Mouse (Mus musculus): ENCODE measurements around the gene Wdfy2. TPM values are rescaled to one million over a fixed set of nuclear protein-coding genes. Genes with fewer than 3 reads are reported as not detected.

Wdfy2 gene
- polyA plus RNA-seq, 1 experiment: 11.2 TPM

DNA sequence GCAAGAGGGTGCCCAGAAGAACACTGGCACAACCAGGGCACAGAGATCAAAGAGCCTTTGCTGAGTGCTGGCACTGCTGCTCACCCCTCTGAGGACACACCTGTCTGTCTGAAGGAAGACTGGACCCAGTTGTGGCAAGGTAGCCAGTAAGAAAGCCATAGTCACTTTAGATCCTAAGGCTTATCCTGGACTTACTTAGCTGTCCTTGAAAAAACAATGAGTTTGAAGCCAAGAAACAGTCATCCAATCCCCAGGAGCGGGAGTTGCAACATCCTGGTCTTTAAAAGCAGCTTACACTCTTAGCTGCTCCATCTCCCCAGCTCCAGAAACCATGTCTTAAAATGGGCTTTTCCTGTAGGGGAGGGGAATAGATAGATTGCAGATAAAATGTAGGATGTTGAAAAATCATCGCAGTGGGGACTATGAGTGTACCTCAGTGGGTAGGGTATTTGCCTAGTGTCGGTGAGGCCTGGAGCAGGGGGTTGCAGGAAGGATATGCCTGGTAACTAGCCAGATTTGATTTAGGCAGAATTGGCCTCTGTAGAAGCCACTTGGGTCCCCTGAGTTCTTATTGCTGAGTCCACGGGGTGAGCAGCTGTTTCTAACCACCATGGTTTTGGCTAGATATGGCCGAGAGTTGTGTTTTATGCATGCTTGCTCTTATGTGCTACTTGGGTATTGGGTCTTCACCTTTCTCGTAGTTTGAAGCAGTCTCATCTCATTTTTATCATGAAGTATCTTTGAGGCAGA lies 99.3 kb downstream of the Wdfy2 start:
- Histone ChIP-seq H3K27me3 (ENCODE audit: control insufficient read depth, insufficient read depth, low read length, poor library complexity, severe bottlenecking) (no peaks in the 10 kb centered on the region), H3K9me3 (replicated peaks; ENCODE audit: control insufficient read depth, insufficient read depth, low read length, poor library complexity, severe bottlenecking) (no peaks in the 10 kb centered on the region), H3K27ac (ENCODE audit: insufficient read depth, low read length) (no peak overlapping the region), H3K4me3 (ENCODE audit: low read depth, low read length) (no peak overlapping the region), H3K4me1 (ENCODE audit: control insufficient read depth, insufficient read depth, low read length) (no peaks in the 10 kb centered on the region), H3K9ac (ENCODE audit: low read depth, poor library complexity, severe bottlenecking) (no peak overlapping the region), H3K36me3 (ENCODE audit: control insufficient read depth, insufficient read depth, low read length, poor library complexity, severe bottlenecking) (no peaks in the 10 kb centered on the region)
- TF ChIP-seq EP300 (IDR thresholded peaks at IDR 0.05; ENCODE audit: insufficient read depth, low read depth, low read length): no peak

DNA sequence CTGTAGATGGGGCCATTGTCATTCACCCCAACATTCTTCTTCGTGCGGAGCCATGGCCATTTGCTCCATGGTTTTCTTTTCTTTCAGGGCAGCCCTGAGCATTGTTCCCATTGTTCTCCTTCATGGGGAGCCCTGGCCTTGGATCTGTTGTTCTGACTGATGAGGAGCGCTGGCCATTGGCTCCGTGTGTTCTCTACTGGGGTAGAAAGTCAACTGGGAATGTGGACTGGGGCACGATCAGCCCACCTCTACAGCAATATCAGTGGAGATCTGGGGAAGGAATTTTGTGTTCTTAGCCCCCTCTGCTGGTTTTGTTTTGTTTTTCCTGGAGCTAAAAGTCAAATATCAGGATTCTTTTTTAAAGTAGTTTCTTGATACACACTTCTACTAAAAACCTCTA lies 100.2 kb downstream of the Wdfy2 start:
- Histone ChIP-seq H3K27ac (ENCODE audit: insufficient read depth, low read length) (no peak overlapping the region), H3K9ac (ENCODE audit: low read depth, poor library complexity, severe bottlenecking) (no peak overlapping the region), H3K36me3 (ENCODE audit: control insufficient read depth, insufficient read depth, low read length, poor library complexity, severe bottlenecking) (no peaks in the 10 kb centered on the region), H3K4me1 (ENCODE audit: control insufficient read depth, insufficient read depth, low read length) (no peaks in the 10 kb centered on the region), H3K4me3 (ENCODE audit: low read depth, low read length) (no peak overlapping the region), H3K9me3 (replicated peaks; ENCODE audit: control insufficient read depth, insufficient read depth, low read length, poor library complexity, severe bottlenecking) (no peaks in the 10 kb centered on the region), H3K27me3 (ENCODE audit: control insufficient read depth, insufficient read depth, low read length, poor library complexity, severe bottlenecking) (no peaks in the 10 kb centered on the region)
- TF ChIP-seq POLR2A (IDR thresholded peaks at IDR 0.05; ENCODE audit: insufficient read depth, low read length) (no peak), EP300 (IDR thresholded peaks at IDR 0.05; ENCODE audit: insufficient read depth, low read depth, low read length) (no peak), CTCF (IDR thresholded peaks at IDR 0.05; ENCODE audit: low read depth, low read length) (no peak)

DNA sequence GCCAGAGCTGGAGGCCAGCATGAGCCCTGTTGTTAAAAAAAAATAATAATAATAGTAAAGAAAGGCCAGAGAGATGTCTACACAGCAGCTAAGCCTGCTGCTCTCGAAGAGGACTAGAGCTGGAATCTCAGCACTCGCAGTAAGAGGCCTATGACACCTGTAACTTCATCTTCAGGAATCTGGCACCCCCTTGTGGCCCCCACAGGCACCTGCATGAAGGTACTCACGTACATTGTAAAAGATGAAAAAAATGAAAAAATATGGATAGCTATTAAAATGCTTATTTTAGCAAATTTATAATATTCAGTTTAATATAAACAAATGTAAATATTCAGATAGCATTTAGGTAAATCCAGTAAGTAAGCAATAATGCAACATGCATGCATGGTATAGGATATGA lies 102.0 kb downstream of the Wdfy2 start:
- Histone ChIP-seq H3K4me1 (ENCODE audit: control insufficient read depth, insufficient read depth, low read length) (no peaks in the 10 kb centered on the region), H3K9ac (ENCODE audit: low read depth, poor library complexity, severe bottlenecking) (no peak overlapping the region), H3K4me3 (ENCODE audit: low read depth, low read length) (no peak overlapping the region), H3K27me3 (ENCODE audit: control insufficient read depth, insufficient read depth, low read length, poor library complexity, severe bottlenecking) (no peaks in the 10 kb centered on the region), H3K9me3 (replicated peaks; ENCODE audit: control insufficient read depth, insufficient read depth, low read length, poor library complexity, severe bottlenecking) (no peaks in the 10 kb centered on the region), H3K36me3 (ENCODE audit: control insufficient read depth, insufficient read depth, low read length, poor library complexity, severe bottlenecking) (no peaks in the 10 kb centered on the region), H3K27ac (ENCODE audit: insufficient read depth, low read length) (no peak overlapping the region)
- no peak for TF ChIP-seq POLR2A (IDR thresholded peaks at IDR 0.05; ENCODE audit: insufficient read depth, low read length)
- peak; percentile 47 for TF ChIP-seq CTCF (IDR thresholded peaks at IDR 0.05; ENCODE audit: low read depth, low read length)

DNA sequence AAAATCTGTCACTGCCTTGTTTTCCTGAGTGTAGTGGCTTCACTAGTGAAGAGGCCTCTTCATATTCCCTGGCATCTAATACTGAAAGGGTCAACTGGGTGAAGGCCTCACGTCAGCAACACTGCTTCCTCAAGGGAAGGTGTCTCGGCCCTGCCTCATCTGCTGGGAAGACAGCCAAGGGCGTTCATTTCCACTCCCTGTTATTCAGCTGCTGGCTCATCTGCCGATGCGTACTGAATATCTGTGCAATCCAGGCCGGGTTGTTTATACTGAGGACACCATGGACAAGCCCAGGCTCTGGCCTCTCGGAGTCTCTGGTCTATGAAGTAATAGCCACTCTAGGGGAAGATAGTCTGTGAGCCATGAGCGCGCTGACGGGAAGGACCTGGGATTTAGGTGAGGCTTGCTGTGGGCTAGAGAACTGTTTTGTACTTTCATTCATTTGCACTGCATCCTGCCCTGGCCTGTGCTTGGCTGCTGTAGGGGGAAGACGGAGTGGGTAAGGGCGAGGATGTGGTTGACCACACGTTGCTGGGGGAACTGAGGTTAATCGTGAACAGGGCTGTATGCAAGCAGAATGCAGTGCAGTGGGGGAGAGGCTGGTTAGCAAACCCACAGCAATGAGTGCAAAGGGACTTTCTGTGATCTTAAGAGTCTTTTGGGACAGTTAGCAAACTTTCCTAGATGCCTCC lies 103.1 kb downstream of the Wdfy2 start:
- Histone ChIP-seq H3K4me3 (ENCODE audit: low read depth, low read length) (no peak overlapping the region), H3K9ac (ENCODE audit: low read depth, poor library complexity, severe bottlenecking) (no peak overlapping the region), H3K36me3 (ENCODE audit: control insufficient read depth, insufficient read depth, low read length, poor library complexity, severe bottlenecking) (no peaks in the 10 kb centered on the region)

DNA sequence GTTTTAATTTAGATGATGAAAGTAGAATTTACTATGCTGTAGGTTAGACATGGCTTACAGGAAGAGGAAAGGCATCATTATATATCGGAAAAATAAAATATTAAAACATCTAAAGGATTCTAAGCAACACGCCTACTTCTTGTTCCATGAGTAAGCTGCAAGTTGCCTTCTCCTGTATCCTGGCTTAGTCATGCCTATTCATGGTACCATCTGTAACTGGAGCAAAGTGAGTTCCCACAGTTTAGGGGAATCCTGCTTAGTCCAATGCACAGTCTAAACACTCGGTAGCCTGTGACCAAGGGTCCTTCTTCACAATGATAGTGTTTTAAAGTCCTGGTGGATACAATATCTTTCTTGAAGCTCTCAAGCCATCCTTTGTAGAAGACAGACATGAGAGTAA lies 109.3 kb downstream of the Wdfy2 start:
- H3K9ac ChIP-seq (ENCODE audit: low read depth, poor library complexity, severe bottlenecking): no peak overlapping the region

More for the DNA sequence above, 103.1 kb downstream of the Wdfy2 start:
- Histone ChIP-seq H3K4me1 (ENCODE audit: control insufficient read depth, insufficient read depth, low read length) (no peaks in the 10 kb centered on the region), H3K9me3 (replicated peaks; ENCODE audit: control insufficient read depth, insufficient read depth, low read length, poor library complexity, severe bottlenecking) (no peaks in the 10 kb centered on the region), H3K27ac (ENCODE audit: insufficient read depth, low read length) (no peak overlapping the region), H3K27me3 (ENCODE audit: control insufficient read depth, insufficient read depth, low read length, poor library complexity, severe bottlenecking) (no peaks in the 10 kb centered on the region)
- TF ChIP-seq EP300 (IDR thresholded peaks at IDR 0.05; ENCODE audit: insufficient read depth, low read depth, low read length): no peak

DNA sequence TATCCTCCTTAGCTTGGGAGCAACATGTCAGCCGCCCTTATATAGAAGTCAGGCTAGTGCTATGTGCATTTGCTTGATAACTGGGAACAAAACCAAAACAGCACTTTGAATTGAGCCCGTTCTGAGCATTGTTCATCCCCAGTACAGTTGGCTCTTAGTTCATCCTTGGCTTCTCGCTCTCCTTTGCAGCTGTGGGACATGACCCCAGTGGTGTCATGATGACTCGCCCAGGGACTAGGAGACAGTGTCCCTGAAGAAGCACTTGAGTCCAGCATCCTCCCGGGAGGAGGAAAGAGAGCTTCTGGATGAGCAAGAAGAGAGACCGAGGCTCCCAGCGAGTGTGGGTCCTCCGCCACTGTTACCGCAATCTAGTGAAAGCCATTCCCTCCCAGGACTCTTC lies 118.6 kb downstream of the Wdfy2 start:
- no peaks in the 10 kb centered on the region for H3K9me3 ChIP-seq (replicated peaks; ENCODE audit: control insufficient read depth, insufficient read depth, low read length, poor library complexity, severe bottlenecking)
- no peaks in the 10 kb centered on the region for H3K36me3 ChIP-seq (ENCODE audit: control insufficient read depth, insufficient read depth, low read length, poor library complexity, severe bottlenecking)
- H3K27me3 ChIP-seq (ENCODE audit: control insufficient read depth, insufficient read depth, low read length, poor library complexity, severe bottlenecking): no peaks in the 10 kb centered on the region
- no peak overlapping the region for H3K4me3 ChIP-seq (ENCODE audit: low read depth, low read length)
- H3K27ac ChIP-seq (ENCODE audit: insufficient read depth, low read length): no peak overlapping the region
- no peak overlapping the region for H3K9ac ChIP-seq (ENCODE audit: low read depth, poor library complexity, severe bottlenecking)
- no peaks in the 10 kb centered on the region for H3K4me1 ChIP-seq (ENCODE audit: control insufficient read depth, insufficient read depth, low read length)
- no peak for TF ChIP-seq CTCF (IDR thresholded peaks at IDR 0.05; ENCODE audit: low read depth, low read length)
- no peak for TF ChIP-seq EP300 (IDR thresholded peaks at IDR 0.05; ENCODE audit: insufficient read depth, low read depth, low read length)
- TF ChIP-seq POLR2A (IDR thresholded peaks at IDR 0.05; ENCODE audit: insufficient read depth, low read length): no peak

More for the DNA sequence above, 109.3 kb downstream of the Wdfy2 start:
- no peak for TF ChIP-seq POLR2A (IDR thresholded peaks at IDR 0.05; ENCODE audit: insufficient read depth, low read length)
- TF ChIP-seq CTCF (IDR thresholded peaks at IDR 0.05; ENCODE audit: low read depth, low read length): no peak
- no peak for TF ChIP-seq EP300 (IDR thresholded peaks at IDR 0.05; ENCODE audit: insufficient read depth, low read depth, low read length)
- Histone ChIP-seq H3K4me1 (ENCODE audit: control insufficient read depth, insufficient read depth, low read length) (no peaks in the 10 kb centered on the region), H3K4me3 (ENCODE audit: low read depth, low read length) (no peak overlapping the region), H3K36me3 (ENCODE audit: control insufficient read depth, insufficient read depth, low read length, poor library complexity, severe bottlenecking) (no peaks in the 10 kb centered on the region), H3K27me3 (ENCODE audit: control insufficient read depth, insufficient read depth, low read length, poor library complexity, severe bottlenecking) (no peaks in the 10 kb centered on the region), H3K9me3 (replicated peaks; ENCODE audit: control insufficient read depth, insufficient read depth, low read length, poor library complexity, severe bottlenecking) (no peaks in the 10 kb centered on the region), H3K27ac (ENCODE audit: insufficient read depth, low read length) (no peak overlapping the region)

Measured in ES-Bruce4 (cell line).